Mouse (Mus musculus): ENCODE measurements around the gene Cnst.

The Cnst gene

DNA sequence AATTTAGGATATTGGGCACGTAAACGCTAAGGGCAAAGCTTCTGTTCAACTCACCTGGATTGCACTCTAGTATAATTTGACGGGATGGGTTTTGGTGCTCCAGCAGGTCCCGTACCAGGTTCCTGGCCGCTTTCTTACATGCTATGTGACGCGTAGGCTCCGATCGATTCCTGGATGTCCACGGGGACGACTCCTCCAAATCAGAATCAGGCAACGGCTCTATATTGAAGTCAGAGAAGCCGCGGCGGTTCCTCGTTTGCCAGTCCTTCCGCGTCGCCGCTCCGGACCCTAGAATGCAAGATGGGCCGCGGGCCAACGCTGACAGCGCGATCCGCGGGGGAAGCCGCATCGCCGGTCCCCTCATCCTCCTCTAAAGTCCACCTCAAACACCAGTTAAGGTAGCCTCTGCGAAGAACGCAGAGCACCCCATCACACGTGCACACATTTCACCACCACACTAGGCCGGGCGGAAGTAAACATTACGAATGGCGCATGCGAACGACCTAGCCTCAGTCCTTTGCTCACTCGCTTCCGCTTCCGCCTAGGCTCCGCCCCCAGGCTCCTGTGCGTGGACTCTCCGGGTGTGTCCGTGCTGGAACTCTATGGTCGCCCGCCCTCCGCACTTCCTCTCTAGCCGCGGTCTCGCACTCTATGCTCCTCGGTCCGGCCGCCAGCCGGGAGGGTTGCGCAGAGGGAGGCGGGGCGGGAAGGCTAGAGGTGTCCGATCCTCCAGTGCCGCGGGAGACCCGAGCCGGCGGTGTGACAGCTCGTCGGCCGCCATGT is at the start of gene Cnst, which contains the start of gene Tfb2m:
Gene Cnst, plus strand, starts transcription at position 603 of the 783 bp plus-strand sequence.
Gene Tfb2m, minus strand, starts transcription at position 500 of the 783 bp plus-strand sequence.
- DNase-seq: peak; percentile 96 to 97

DNA sequence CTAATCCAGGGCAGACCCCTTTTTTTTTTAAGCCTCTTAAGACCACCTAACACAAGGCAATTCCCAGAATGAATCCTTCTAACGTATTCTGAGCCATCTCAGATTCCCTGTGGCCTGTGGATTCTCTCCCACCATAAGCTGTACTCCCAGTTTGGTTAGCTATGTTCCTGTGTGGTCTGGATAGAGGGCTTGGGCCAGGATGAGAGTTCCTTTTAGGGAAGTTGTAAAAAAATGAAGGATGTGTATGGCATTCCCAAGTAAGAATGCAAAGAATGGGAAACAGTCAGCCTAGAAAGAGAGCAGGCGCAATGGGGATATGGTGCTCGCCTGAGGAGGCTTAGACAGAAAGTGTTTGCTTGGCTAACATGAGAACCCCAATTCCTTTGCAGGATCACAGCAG is 46.9 kb upstream of the Cnst start:
- DNase-seq: no peak

DNA sequence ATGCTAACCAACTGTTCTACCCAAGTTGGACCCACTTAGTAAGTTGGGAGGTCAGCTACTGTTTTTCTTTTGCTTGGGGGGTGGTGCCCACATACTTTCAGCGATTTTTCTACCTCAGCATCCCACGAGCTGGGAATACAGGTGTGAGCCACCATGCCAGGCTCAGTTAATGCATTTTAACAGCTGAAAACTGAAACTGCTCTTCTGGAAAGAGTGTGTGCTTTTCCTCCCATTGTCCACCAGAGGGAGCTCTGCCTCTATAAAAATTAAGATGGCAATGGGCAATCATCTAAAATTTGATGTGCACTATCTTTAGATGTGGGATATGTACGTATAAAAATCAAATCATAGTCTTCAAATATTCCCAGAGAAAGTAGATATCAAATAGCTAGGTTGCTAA is 43.6 kb upstream of the Cnst start:
- no peak for DNase-seq

GRCm38 (mm10) chr1:179506530-179507315 is 39.4 kb upstream of the Cnst start:
- DNase-seq: peak in 1 of 2 experiments; percentile 15

DNA sequence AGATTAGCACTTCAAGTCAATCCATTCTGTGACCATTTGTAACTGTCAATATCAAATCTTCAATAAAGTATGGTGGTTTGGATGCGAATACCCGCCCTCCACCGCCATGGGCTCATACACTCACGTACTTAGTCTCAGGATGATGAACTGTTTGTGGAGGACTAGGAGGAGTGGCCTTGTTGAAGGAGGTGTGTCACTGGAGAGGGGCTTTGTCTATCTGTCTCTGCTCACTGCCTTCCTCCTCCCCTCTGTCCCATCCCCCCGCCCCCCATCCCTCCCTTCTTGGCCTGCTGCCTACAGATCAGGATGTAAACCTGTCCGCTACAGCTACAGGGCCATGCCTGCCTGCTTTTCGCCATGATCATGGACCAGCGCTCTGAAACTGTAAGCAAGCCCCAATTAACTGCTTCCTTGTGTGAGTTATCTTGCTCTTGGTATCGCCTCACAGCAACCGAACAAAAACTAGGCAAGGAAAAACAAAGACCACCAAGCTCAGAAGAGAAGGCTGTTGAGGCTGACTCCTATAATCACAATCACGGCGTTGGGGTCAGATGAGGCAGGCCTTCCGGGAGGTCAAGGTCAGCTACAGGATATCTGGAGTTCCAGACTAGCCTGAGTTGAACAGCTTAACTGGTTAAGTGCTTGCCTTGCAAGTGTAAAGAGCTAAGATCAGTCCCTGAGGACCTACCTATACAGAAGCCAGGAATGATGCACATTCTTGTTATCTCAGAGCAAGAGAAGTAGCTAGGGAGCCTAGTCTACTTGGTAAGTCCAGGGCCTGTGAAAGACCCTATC is 35.4 kb upstream of the Cnst start:
- DNase-seq: no peak

DNA sequence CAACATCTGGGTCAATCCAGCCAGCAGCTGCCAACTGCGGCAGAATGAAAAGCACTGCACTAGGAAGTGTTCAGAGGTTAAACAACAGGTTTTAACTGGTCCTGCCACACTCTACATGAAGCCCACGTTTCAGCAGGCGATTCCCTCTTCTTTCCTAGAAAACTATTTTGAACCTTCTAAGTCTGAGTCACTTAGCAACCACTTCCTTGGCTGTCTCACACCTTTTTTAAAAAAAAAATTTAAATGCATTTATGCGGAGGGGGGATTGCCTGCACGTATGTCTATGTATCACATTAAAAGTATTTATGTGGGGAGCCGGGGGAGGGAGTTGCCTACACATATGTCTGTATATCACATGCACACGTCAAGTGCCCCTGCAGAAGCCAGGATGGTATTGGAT is 34.3 kb upstream of the Cnst start:
- DNase-seq: no peak

DNA sequence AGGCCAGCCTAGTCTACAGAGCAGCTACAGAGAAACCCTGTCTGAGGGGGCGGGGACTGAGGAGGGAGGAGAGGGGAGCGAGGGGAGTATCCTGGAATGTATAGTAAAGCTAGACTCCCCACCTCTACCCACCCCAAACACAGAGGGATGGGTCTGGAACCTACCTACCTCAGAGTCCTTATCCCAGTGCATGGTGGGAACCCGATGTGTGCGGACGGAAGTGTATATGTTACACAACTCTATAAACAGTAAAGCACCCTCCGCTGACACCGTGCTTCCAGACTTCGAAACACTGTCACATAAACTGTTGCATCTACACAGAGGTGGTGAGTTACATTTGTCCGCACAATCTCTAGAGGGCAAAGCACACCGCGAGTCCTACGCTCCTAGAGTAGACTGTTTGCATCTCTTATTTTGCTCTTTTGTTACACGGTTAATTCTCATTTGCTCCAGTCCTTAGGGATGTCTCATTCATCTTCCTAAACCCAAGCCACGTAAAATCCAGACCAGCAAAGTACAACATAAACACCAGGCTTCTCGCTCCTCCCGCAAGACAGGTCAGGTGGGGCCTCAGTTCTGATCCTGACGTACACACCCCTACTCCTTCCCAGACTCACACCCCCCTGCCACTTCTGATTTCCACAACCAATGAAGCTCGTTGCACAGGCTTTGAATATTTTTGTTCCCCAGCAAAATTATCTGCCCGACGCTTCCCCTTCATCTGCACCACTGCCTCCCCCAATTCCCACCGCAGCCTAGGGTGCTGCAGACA is 29.0 kb upstream of the Cnst start:
- peak in 1 of 2 experiments; percentile 22 for DNase-seq

- peak; percentile 74 to 85 for DNase-seq
Measured at GRCm38 (mm10) chr1:179517713-179518465, 28.3 kb upstream of the Cnst start, which contains the start of gene Smyd3. TSS of gene Smyd3 (minus strand) at chr1:179518041.

DNA sequence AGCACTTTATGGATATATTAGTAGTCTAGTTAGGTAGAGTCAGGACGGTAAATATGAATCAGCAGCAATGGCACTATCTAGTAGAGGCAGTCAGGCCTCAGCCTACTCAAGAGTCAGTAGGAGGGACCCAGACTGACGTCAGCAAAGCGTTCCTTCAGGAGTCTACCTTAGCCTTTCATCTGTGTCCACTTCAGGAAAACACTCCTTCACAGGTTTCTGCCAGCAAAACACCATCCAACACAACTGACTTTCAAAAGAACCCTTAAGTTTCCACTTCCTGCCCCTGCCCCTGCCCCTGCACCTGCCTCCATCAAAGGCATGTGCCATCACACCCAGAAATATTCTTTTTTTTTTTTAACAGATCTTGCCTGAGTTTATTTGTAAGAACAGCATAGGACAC is 26.3 kb upstream of the Cnst start:
- DNase-seq: no peak

GRCm38 (mm10) chr1:179539054-179539453 is 7.1 kb upstream of the Cnst start:
- DNase-seq: no peak

- no peak for DNase-seq
Measured at GRCm38 (mm10) chr1:179539887-179540286, 6.3 kb upstream of the Cnst start.

- DNase-seq: no peak
Measured at GRCm38 (mm10) chr1:179541502-179541901, 4.7 kb upstream of the Cnst start.

GRCm38 (mm10) chr1:179546551-179546917 is 364 bp downstream of the Cnst start:
- DNase-seq: no peak

DNA sequence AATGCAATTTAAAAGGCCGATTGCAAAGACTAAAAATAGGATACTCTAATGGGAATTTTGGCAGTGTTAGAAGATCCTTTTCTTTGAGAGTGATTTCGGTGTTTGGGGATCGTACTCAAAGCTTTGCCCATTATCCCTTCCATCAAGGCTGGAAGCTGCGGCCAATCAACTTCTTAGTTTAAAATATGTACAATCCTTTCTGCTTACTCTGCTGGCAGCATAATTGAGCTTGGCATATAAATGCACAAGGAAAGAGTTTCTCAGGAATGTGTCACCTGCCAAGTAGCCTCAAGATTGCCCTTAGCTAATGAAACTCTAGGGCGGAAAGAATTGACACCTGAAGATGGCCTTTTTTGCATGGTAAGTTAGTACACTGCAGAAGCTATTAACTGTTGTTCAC is 1.0 kb downstream of the Cnst start:
- DNase-seq: no peak

- no peak for DNase-seq
Measured at GRCm38 (mm10) chr1:179548220-179548619, 2.0 kb downstream of the Cnst start.

DNA sequence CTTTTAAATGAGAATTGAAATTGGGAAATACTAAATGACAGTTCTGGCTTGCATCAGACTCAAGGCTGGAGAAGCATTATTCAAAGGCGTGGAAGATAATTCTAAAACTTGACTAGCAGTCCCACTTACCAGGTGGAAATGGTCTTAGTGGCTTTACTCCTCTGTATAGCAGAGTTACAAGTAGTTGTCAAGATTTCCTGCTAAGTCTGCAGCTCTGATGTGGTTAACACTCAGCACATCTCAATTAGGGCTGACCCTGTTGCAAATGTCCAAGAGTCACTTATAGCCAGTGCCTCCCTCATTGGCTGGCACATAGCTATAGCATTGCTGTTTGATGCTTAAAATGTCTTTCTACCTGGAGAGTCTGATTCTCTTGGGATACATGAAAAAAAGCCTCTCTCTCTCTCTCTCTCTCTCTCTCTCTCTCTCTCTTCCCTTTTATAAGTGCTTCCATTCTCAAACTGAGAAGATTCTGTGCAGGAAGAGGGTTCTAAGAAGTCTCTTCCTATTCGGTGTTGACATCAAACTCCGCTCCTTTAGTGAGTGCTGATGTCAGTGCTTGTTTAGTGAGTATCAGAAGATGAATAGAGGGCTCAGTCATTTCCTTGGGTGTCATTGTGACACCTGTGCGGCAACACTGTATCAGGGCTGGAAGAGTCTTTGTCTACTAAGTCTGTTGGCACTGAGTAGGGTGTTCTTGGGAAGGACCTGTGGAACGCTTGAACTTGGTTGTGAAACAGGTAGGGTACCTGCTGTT is 3.0 kb downstream of the Cnst start:
- no peak for DNase-seq

DNA sequence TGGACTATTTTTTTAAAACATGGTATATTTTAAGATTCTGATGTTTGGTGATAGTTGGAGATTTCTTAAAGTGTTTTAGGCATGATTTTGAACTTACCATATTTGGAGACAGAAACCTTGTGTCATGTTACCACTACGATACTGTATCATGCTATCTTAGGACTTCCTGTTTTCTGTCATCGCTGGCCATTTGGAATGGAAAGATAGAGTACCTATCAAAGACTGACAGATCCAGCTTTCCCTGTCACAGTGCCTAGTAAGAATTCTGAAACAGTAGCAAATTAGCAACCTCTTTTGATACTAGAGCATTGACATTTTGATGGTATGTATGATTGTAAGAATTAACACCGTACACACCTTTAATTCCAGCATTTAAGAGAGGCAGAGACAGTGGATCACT is 5.2 kb downstream of the Cnst start:
- DNase-seq: no peak

- no peak for DNase-seq
Measured at GRCm38 (mm10) chr1:179551921-179552320, 5.8 kb downstream of the Cnst start.

DNA sequence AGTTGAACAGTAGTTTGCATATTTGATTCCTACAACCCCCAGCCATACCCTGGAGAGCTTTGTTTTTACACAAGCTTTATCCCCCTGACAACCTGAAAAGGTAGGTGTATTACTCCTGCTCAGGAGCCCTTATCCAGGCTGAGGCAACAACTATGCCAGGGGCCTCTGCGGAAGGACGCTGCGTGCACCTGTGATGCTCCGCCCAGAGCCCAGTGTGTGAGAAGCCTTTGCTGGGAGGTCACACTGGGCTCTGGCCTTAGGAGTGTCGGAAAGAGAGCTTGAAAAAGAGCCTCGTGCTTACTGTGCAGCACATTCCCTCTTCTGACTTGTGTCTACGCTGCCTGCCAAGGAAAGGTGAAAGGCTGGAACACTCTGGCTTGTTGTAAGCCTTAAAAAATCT is 6.6 kb downstream of the Cnst start:
- DNase-seq: no peak

DNA sequence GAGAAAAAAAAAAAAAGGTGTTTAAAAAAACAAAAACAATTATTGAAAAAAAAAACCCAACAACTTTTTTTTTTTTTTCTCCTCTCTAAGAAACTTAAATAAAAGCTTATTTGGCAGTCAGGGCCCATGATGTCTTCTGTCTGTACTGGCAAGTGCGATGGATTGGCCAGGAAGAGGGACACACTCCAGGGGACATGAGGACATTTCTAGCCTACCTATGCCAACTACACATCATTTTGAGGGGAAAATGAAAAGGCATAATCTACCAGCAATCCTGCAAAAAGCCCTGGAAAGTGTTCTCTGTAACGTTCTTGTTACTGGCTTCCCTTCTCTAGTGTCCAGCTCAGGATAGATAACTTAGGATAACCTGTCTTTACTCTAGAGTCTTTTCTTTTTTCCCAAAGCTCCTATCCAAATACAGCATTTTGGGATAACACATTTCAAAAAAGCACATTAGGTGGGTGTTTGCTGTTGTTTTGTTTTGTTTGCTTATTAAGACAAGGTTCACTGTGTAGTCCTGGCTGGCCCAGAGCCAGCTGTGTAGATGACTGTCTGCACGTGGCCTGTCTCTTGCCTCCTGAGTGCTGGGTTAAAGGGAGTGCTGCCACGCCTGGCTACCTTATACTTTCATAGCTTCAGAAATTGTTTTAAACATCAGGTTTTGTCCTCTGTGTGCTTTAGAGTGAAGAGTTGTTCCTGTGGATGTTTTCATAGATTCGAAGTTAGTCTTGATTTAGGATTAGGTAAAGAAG is 7.2 kb downstream of the Cnst start:
- no peak for DNase-seq

Measured in spleen, adult 18-20 months (tissue).